Mouse (Mus musculus) limb, embryonic 10.5 days (tissue): ENCODE results near the gene Parp16. TPM values are rescaled to one million over a fixed set of nuclear protein-coding genes. Genes with fewer than 3 reads are reported as not detected.
A peak's percentile ranks its signal among the peaks of the same experiment; 100 is the strongest.
"Not testable (repeated sequence)": the region's sequence is repeated elsewhere in the genome, so short reads cannot be mapped to it uniquely, and the experiment has no call there.

Experiments used
- DNase-seq: peaks from one replicate; pipeline ENCODE4 v3.0.0-alpha.2; 2017; ENCODE audit warnings: low spot score
- H3K27ac ChIP-seq: fragments of 300-500 bp; sonication (generic); 2 replicates; pipeline ENCODE4 v1.5.1; 2016; ENCODE audit warnings: mild to moderate bottlenecking
- H3K27me3 ChIP-seq: fragments of 300-500 bp; sonication (generic); 2 replicates; pipeline ENCODE4 v1.6.1; 2016; ENCODE audit warnings: low read depth, mild to moderate bottlenecking; ENCODE audit not compliant: poor library complexity, severe bottlenecking
- H3K36me3 ChIP-seq: fragments of 300-500 bp; sonication (generic); 2 replicates; pipeline ENCODE4 v1.6.1; 2016; ENCODE audit warnings: mild to moderate bottlenecking, moderate library complexity
- H3K4me1 ChIP-seq: fragments of 300-500 bp; sonication (generic); 2 replicates; pipeline ENCODE4 v1.6.1; 2016
- H3K4me3 ChIP-seq: fragments of 300-500 bp; sonication (generic); 2 replicates; pipeline ENCODE4 v1.5.1; 2016; ENCODE audit warnings: mild to moderate bottlenecking, moderate library complexity
- H3K9me3 ChIP-seq: fragments of 300-500 bp; sonication (generic); replicated peaks from 2 replicates; pipeline ENCODE4 v1.6.1; 2016; ENCODE audit warnings: mild to moderate bottlenecking
- WGBS: fragments of 180-500 bp; shearing (Covaris S2); methylation state at CpG from one replicate; pipeline ENCODE4 v1.1.7; 2016; 5-methylcytosine and 5-hydroxymethylcytosine counted together
- polyA plus RNA-seq: library from polyadenylated mRNA; unstranded; fragments of >200 nt; fragmentation: Nextera tagmentation; extraction: Ambion mirVana; gene quantifications from 2 replicates; pipeline ENCODE4 v1.2.1, GENCODE M21; 2016

Parp16 gene
- polyA plus RNA-seq, 1 experiment from 2014 or later = 8.7 TPM

DNA sequence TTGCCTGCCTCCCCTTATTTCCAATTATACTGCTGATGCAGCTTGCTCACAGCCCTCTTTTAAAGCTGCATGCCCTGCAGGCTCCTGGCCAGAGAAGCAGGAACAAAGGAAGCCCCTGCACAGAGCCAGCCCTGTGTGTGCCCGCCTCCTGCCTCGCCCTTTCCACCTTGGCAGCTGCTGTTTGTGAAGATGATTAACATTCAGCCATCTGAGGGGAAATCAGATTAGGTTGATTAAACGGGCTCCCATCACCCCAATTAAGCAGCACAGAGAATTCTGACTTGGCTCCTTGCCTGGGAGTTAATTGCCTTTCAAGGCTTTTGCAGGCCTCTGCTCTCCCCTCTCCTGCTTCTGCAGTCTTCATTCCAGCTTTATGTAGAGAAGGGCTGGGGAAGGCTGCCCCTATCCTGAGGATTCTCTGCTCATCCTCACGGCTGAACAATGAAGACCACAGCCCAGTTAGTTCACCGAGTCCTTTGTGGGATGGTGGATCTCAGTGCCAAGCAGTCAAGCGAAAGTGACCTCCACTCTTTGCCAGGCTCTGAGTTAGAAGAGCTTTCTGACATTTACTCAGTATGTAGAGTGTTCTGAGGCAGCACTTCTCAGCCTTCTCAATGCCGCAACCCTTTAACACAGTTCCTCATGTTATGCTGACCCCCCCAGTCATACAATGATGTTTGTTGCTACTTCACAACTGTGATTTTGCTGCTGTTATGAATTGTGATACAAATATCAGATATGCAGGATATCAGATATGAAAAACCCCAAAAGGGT, 72.8 kb downstream of the Parp16 start:
- 44% methylated on average over 7 of the region's 7 CpGs for WGBS
- no peak overlapping the region for H3K4me3 ChIP-seq
- DNase-seq = peak; percentile 43
- no peaks in the 10 kb centered on the region for H3K36me3 ChIP-seq
- peak overlapping the region; percentile 79 for H3K27ac ChIP-seq
- H3K27me3 ChIP-seq = no peaks in the 10 kb centered on the region
- H3K4me1 ChIP-seq = peaks cover 31% of the 10 kb centered on the region
- H3K9me3 ChIP-seq = no peaks in the 10 kb centered on the region

DNA sequence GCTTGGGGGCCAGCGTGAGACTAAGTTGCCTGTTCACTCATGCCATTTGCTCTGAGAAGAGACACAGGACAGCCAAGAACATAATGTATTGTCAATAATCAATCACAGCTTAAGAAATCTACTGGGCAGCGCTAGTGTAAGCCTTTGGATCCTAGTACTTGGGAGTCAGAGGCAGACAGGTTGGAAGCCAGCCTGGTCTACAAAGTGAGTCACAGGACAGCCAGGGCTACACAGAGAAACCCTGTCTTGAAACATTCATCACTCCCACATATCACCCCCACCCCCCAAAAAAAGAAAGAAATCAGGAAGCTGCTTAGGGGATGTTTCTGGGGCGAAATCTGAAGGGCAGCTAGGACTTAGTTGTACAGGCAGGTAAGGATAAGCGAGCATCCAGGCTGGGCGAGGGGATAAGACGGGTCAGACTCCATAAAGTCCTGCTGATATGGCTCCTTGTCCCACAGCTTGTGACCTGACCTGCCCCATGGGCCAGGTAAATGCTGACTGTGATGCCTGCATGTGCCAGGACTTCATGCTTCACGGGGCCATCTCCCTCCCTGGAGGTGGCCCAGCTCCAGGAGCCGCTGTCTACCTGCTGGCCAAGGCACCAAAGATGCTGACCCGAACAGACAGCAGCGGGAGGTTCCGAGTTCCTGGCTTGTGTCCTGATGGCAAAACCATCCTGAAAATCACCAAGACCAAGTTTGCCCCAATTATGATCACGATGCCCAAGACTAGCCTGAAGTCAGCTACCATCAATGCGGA, 78.1 kb downstream of the Parp16 start:
- H3K9me3 ChIP-seq = no peaks in the 10 kb centered on the region
- 0 out of 2 replicates have a peak, but pooled peaks cover 8% of the 10 kb centered on the region for H3K4me1 ChIP-seq
- no peak for DNase-seq
- H3K27me3 ChIP-seq = no peaks in the 10 kb centered on the region
- no peak overlapping the region for H3K27ac ChIP-seq
- WGBS = 90% methylated on average over 13 of the region's 13 CpGs
- no peaks in the 10 kb centered on the region for H3K36me3 ChIP-seq
- no peak overlapping the region for H3K4me3 ChIP-seq

DNA sequence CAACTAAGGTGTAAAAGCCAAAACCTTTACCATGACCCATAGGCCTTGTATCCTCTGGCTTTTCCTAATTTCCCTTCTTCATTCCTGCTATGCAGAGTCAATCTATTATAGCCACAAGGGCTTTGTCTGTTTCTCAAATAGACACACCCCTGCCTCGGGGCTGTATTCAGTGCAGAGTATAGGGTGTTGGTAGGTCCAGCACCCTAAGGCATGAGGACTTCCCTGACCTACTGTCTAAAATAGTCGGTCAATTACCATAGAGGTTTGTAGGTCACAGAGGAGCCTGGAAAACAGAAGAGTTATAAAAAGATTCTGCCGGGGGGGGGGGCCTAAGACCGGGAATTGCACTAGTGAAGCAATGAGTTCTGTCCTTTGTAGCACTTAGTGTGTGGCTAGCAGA, 78.7 kb downstream of the Parp16 start:
- no peaks in the 10 kb centered on the region for H3K36me3 ChIP-seq
- 94% methylated on average over 4 of the region's 4 CpGs for WGBS
- H3K9me3 ChIP-seq = no peaks in the 10 kb centered on the region
- H3K27ac ChIP-seq = no peak overlapping the region
- H3K4me3 ChIP-seq = no peak overlapping the region
- no peaks in the 10 kb centered on the region for H3K27me3 ChIP-seq
- no peak for DNase-seq
- 0 out of 2 replicates have a peak, but pooled peaks cover 8% of the 10 kb centered on the region for H3K4me1 ChIP-seq

DNA sequence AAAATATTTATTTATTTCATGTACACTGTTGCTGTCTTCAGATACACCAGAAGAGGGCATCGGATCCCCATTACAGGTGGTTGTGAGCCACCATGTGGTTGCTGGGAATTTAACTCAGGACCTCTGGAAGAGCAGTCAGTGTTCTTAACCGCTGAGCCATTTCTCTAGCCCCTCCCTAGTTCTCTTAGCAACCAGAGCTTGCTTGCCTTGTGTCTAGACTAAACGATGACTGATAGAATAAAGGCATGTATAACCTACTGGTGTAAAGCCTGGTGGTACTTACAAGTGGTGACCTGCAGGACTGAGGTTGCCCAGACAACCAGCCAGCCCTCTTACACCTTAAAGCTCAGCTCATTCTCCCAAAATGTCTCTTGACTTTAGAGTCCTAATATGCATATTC, 79.7 kb downstream of the Parp16 start:
- H3K4me3 ChIP-seq, H3K36me3 ChIP-seq, DNase-seq, H3K27ac ChIP-seq, H3K9me3 ChIP-seq, H3K27me3 ChIP-seq, H3K4me1 ChIP-seq: not testable (repeated sequence)
- 78% methylated on average over 3 of the region's 3 CpGs for WGBS

DNA sequence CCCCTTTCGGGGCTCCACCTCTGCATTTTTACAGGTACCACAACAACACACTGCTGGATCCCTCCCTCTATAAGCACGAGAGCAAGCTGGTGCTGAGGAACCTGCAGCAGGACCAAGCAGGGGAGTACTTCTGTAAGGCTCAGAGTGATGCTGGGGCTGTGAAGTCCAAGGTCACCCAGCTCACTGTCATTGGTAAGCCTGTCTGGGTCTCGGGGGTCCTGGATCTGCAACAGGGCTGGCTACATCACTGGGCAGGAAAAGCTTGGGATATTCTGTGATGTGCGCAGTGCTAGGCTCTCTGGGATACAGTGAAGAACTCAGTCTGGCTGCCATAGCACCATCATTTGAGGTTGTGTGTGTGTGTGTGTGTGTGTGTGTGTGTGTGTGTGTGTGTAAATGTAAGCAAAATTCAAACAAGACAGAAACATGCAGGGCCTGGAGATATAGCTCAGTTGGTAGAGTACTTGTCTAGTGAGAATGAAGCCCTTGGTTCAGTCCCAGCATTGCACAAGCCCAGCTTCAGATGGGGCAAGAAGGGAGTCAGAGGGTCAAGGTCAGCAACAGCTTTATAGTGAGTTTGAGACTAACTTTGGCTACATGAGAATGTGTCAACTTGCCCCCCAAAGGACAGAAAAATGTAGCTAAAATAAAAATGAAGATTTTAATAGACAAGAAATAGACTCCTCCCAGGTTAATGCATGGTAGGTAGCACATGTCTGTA, 80.8 kb downstream of the Parp16 start:
- H3K4me3 ChIP-seq = no peak overlapping the region
- 80% methylated on average over 4 of the region's 4 CpGs for WGBS

DNA sequence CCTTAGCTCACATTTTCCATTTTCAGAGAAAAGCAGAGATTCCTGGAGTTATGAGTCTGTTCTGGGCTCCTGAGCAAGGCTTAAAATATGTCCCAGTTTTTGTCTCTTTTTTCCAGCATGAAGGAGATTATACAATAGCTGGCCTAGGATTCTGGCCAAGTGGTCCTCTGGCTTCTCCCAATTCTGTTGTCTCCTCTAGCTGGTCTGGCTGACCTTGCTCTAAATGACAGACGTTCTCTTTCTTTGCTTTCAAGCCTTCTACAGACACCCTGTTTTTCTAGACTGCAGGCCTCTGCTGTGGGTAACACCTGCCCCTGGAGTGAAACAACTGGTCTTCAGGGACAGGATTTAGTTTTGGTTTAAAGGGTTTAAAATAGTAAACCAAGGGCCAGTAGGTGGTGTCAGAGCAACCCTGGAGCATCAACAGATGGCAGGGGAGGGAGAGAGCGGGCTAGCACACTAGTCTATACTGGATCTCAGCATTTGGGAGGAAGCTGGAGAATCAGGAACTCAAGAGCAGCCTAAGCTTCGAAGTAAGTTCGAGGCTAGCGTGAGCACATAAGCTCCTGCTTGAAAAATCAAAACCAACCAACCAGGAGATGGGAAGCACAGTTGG, 86.5 kb downstream of the Parp16 start:
- Histone ChIP-seq H3K9me3 (no peaks in the 10 kb centered on the region), H3K27me3 (no peaks in the 10 kb centered on the region), H3K36me3 (no peaks in the 10 kb centered on the region), H3K27ac (no peak overlapping the region), H3K4me3 (no peak overlapping the region), H3K4me1 (no peaks in the 10 kb centered on the region)
- 75% methylated on average over 5 of the region's 5 CpGs for WGBS
- DNase-seq = no peak

More for the DNA sequence above, 80.8 kb downstream of the Parp16 start:
- no peak for DNase-seq
- Histone ChIP-seq H3K9me3 (no peaks in the 10 kb centered on the region), H3K27me3 (no peaks in the 10 kb centered on the region), H3K36me3 (no peaks in the 10 kb centered on the region), H3K4me1 (0 out of 2 replicates have a peak, but pooled peaks cover 3% of the 10 kb centered on the region), H3K27ac (no peak overlapping the region)

DNA sequence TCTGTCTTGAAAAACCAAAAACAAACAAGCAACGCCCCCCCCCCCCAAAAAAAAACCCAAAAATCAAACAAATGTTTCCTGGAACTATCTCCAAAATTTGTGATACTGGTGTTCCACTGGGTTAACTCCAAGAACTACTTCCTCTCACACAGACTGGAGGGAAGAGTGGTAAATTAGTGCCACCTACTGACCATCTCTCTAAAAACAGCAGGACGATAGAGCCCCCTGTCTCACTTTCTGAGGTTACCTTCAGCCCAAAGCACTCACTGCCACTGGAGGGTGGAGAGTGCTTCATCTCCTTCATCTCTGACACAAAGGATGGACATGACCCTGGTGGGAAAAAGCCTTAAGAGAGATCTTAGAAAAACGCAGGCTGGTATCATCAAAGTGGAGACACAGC, 88.1 kb downstream of the Parp16 start:
- 2% methylated on average over 3 of the region's 3 CpGs for WGBS

DNA sequence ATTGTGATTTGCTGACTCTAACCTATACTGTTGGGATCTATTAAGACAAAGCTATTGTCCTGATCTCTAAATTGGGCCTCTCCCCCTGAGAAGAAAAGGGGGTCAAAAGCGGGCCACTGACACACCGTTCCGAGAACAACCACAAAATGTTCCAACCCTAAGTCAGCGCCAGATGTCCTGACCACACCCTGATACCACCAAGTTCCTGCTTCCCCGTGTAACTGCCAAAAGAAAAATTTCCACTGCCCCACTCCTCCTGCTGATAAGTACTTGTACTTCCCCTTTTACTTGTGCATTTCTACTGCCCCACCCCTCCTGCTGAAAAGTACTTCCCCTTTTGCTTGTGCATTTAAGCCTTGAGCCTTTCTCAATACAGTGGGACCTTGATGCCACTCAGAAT, 93.1 kb downstream of the Parp16 start:
- H3K27ac ChIP-seq, H3K4me3 ChIP-seq, H3K9me3 ChIP-seq, DNase-seq, H3K27me3 ChIP-seq, H3K36me3 ChIP-seq, H3K4me1 ChIP-seq: not testable (repeated sequence)
- WGBS = 90% methylated on average over 5 of the region's 5 CpGs

More for the DNA sequence above, 88.1 kb downstream of the Parp16 start:
- Histone ChIP-seq H3K27ac (no peak overlapping the region), H3K27me3 (no peaks in the 10 kb centered on the region), H3K4me3 (no peak overlapping the region), H3K36me3 (no peaks in the 10 kb centered on the region), H3K9me3 (no peaks in the 10 kb centered on the region), H3K4me1 (no peaks in the 10 kb centered on the region)
- no peak for DNase-seq

Other genes with a start within 250 kb of the Parp16 start
- gene Slc24a1, start 243.7 kb upstream of the Parp16 start, polyA plus RNA-seq = 0.06 TPM in 1 of 2 replicates, not detected in the other
- 74.8 and 78.4 TPM in 2 replicates for gene Ints14, start 234.4 kb upstream of the Parp16 start, polyA plus RNA-seq
- 99.9 and 105 TPM in 2 replicates for gene Hacd3, start 173.7 kb upstream of the Parp16 start, polyA plus RNA-seq
- gene Dpp8, start 162.9 kb upstream of the Parp16 start, polyA plus RNA-seq = 36.7 and 43.3 TPM in 2 replicates
- 11.1 and 11.2 TPM in 2 replicates for gene Igdcc4, start 93.9 kb upstream of the Parp16 start, polyA plus RNA-seq
- 230 and 420 TPM in 2 replicates for gene Igdcc3, start 54.2 kb upstream of the Parp16 start, polyA plus RNA-seq
- 0.05 and 0.06 TPM in 2 replicates for gene Cilp, start 69.8 kb downstream of the Parp16 start, polyA plus RNA-seq
- 45.5 and 52.7 TPM in 2 replicates for gene Clpx, start 98.9 kb downstream of the Parp16 start, polyA plus RNA-seq
- 10.4 and 11.9 TPM in 2 replicates for gene Pdcd7, start 150.8 kb downstream of the Parp16 start, polyA plus RNA-seq
- 0.30 and 0.38 TPM in 2 replicates for gene Ubap1l, start 165.7 kb downstream of the Parp16 start, polyA plus RNA-seq
- gene Kbtbd13, start 196.3 kb downstream of the Parp16 start, polyA plus RNA-seq = 0.83 and 1.0 TPM in 2 replicates
- gene Rasl12, start 203.2 kb downstream of the Parp16 start, polyA plus RNA-seq = 5.8 and 8.2 TPM in 2 replicates
- gene Slc51b, start 227.6 kb downstream of the Parp16 start, polyA plus RNA-seq = not detected in 2 replicates
- gene Mtfmt, start 240.4 kb downstream of the Parp16 start, polyA plus RNA-seq = 21.4 and 22.9 TPM in 2 replicates